Mouse (Mus musculus) adrenal gland (tissue): ENCODE data around the gene Trip6.
"Not testable (repeated sequence)": the region's sequence is repeated elsewhere in the genome, so short reads cannot be mapped to it uniquely, and the experiment has no call there.

Experiments used
- intact Hi-C: fragments of 180-260 bp; cut with DNase I; formaldehyde crosslinking; loops from one replicate; pipeline ENCODE4 v1.15.1; 2025
- microRNA-seq, 2 experiments: library from miRNA; unstranded; fragments of <30 nt; microRNA quantifications; one replicate each; pipeline ENCODE4; 2019

Trip6 gene

DNA sequence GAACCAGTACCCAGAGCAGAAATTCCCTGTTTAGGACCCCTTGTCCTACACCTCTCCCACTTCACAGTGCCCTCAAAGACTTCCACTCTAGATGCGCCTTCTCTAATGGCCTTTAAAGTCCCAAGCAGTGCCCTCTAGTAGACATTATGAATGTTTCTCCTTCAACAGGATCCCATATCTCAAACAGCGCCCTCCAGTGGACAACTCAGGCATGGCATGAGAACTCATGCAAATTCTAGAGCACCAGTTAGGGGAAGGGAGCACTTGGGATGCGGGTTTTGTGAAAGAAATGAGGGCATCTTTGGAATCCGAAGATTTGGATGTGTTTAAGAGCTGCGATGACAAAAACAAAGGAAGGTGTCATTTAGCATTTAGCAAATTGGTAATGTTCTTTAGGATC, 29.2 kb downstream of the Trip6 start:
- intact Hi-C loops = no loop called here

DNA sequence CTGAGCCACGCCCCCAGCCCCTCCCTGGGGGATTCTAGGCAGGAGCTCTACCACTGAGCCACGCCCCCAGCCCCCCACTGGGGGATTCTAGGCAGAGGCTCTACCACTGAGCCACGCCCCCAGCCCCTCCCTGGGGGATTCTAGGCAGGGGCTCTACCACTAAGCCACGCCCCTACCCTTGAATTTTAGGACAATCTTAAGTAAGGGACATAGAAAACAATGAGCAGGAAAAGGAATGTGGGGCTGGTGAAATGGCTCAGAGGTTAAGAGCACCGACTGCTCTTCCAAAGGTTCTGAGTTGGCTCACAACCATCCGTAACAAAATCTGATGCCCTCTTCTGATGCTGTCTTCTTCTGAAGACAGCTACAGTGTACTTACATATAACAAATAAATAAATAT, 29.8 kb downstream of the Trip6 start:
- intact Hi-C loops = not testable (repeated sequence)

DNA sequence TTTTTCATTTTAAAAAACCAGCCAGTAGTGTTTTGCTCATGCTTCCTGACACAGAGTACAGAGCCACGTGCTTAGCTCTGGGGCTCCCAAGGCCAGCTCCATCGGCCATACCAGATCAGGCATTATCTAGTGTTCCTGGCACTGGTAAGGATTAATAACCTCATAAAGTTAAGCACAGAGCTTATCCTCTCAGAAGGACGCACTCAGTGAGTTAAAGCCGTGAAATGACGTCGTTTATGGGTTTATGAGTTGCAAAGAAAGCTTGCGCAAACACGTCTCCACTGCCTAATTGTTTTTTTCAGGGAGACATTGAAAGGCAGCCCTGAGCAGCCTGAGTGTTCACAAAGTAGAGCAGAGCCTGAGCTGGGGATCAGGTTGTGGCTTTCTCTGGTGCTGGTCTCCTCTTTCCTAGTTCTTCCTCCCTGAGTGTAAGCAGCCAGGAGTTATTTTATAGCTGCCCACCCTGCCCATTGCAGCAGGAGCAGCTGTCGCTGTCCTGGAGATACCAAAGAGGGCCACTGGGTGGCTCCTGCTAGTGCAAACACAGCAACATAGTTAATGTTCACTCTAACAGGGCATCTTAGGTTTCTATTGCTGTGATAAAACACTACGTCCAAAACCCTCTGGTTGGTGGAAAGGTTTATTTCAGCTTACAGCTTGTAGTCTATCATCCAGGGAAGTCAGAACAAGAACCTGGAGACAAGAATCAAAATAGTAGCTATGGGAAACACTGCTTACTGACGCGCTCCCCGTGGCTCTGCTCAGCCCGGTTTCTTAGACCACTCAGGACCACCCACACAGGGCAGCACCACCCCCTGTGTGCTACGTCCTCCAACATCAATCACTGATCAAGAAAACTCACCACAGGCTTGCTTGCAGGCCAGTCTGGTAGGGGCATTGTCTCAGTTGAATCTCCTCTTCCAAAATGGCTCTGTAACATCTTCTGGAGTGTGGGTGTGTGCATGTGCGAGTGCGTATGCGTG, 36.6 kb downstream of the Trip6 start:
- intact Hi-C loops = no loop called here

DNA sequence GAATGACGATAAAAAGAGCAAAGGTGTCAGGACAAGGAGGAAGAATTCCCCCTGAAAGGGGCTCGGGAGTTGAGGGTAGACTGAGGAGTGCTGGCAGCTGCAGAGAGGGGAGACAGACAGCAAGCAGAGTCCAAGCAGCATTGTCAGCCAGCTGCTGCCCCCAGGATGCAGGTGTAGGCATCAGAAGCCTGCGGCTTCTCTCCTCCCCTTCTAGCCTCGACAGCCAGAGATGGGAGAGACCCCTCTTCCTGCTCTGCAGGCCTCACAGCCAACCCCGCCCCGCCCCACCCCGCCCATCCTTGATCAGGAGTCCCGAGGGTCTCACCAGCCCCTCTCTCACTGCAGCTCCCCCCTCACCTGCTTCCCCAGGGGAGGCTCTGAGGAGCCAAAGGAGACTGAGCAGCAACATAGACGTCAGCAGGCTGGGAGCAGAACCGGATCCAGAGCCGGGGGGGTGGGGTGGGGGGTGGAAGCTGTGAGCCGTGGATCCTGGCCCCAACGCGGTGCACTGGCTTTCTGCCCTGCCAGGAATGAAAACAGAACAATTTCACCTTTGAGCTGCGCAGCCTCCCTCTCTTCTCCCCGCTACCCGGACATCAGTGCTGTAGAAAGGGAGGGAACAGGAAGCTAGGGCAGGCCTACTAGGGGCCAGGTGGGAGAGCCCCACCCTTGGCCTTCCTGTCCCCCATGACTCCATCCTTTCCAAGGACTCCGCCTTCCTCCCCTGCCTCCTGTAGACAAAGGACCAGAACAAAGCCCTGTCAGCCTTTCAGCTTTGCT, 45.9 kb downstream of the Trip6 start:
- intact Hi-C loops = no loop called here

DNA sequence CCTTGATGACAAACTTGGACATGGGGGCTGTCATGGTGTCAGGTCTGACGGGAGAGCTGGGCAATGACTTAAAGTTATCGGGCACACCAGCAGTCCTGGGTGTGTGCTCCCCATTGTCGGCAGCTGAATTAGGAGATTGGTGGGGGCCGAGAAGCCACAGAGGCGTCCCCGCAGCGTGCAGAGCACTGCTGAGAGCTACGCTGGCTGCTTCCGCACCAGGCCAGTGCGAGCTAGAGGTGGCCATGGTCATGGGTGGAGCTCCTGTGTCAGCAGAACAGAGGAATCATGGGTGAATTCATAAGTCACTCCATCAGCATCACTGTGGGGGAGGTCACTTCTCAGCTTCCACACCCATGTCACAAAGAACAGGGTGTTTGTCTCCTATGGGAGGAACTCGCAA, 49.4 kb downstream of the Trip6 start:
- intact Hi-C loops = no loop called here

DNA sequence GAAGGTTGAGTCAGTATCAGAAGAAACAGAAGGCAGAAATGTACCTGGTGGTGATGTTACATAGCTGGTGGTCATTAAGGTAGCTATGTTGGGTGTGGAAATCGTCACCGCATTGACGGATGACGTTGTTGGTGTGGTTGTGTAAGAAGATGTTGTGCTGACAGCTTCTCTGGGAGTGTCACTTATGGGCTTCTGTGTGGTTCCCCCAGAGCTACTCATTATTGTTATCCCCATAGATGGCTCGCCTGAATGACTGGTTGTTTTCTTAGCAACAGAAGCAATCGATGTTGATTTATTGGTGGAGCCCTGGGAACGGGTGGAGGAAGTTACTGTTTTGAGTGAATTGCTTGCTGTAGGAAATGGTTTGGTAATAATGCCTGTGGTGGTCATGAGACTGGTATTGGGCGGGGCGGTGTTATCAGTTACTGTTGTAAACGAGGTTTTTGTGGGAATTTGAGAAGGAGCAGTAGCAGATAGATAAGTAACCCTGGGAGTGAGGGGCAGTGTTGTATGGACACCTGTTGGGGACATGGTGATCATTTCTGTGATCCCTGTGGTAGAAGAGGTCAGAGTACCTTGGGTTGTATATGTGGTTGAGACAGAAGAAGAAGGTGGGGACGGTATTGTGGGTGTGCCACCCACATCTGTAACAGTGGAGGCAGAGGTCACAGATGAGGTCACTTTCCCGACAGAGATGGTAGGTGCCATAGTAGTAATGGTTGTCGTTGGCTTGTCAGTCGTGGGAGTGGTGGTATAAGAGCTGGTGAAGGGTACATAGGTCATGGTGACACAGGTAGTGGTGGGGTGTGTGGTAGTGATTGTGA, 50.1 kb downstream of the Trip6 start:
- intact Hi-C loops = no loop called here

Small RNA genes within 50 kb of the gene (microRNA-seq; reads per million reads assigned to microRNA genes)
- 0.23 to 1.1 reads per million in 2 experiments for gene Mir7036
- 0.11 to 0.12 reads per million in 2 experiments for gene Mir8116
